Mouse (Mus musculus): ENCODE results near the gene Rplp0.
"Not testable (repeated sequence)": the region's sequence is repeated elsewhere in the genome, so short reads cannot be mapped to it uniquely, and the experiment has no call there.

The Rplp0 gene

DNA sequence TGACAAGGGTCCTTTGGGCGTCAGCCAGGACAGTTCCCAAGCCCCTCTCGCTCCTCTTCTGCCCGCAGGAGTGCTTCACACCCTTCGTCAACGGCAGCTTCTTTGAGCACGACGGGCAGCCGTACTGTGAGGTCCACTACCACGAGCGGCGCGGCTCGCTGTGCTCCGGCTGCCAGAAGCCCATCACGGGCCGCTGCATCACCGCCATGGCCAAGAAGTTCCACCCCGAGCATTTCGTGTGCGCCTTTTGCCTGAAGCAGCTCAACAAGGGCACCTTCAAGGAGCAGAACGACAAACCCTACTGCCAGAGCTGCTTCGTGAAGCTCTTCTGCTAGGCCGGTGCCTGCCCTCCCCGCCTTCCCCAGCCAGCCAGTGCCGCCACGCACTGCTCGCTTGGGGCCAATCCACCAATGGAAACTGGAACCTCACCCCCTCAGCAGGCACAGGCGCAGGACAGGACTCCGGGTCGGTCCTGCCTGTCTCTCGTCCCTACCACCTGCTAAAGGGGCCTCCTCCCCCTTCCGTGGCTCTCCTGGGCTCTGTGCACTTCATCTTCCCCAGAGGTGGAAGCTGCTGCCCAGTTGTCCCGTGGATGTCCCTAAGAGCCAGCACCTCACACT is 5.4 kb upstream of the Rplp0 start:
- no peak for DNase-seq

DNA sequence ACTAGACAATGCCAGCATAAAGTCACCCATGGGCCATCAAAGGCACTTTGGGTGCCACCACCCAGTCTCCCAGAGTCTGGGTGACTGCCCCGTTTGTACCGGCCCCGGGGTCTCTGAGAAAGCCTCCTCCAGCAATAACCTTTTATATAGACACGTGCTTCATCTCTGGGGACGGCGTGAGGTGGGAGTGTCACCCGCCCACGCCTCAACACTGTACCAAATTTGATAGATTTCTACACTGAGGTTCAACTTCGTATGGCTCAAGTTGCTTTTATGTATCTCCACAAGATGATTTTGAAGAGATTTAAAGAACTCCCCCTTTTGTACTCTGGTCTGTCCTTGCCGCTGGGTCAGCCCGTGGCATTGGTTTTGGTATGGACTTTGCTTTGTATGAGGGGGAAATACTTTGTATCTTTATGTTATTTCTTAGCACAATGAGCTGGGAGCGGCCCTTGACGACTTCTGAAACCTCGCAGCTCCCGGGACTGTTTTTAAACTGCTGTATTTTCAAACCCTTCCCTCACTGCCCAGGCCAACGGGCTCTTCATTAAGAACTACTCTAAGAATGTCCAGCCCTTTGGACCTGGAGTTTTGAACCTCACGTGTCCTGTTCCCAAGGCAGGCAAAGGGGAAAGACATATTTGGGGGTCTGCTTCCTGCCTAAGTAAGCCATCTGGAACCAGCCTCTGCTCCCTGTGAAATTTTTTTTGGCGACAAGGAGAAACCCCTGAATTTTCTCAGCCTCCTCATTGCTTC is 4.6 kb upstream of the Rplp0 start:
- no peak for DNase-seq

DNA sequence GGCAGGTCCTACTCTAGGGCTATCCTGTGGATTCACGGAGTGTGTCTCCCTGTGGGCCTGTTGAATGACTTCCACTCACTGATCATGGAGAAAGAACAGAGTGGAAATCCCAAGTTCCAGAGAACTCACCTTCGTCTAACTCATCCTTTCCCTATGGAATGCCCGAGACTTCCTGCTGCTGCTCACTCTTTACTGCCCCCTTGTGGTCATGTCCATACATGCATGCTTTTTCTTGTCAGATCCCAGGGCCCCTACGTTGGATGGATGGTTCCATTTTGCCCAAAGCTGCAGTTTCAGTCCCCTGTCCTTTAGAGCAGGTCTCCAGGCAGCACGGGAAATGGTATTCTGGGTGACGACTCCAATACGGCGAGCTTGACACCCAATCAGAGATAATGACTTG is 3.0 kb upstream of the Rplp0 start:
- DNase-seq: peak; percentile 78

DNA sequence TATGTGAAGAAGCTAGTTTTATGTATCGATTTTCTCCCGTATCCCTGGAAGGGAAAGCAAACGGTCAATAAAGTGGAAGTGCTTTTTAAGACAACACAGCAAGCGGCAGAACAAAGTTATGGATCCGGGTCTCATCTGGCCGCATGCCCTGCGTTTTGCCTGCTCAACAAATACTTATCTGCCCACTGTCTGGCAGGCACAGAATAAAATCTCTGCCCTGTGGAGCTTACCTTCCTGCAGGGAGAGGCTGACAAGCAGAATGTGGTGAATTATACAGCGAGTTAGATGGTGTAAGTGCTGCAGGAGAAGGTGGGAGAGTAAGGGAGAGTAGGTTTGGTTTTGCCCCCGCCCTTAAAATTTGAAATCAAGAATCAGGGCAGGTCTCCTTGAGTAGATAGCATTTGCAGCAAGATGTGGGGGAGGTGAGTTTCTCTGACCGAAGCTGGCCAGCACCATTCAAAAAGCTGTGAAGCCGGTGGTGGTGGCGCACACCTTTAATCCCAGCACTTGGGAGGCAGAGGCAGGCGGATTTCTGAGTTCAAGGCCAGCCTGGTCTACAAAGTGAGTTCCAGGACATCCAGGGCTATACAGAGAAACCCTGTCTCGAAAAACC is 979 bp upstream of the Rplp0 start:
- DNase-seq: no peak

DNA sequence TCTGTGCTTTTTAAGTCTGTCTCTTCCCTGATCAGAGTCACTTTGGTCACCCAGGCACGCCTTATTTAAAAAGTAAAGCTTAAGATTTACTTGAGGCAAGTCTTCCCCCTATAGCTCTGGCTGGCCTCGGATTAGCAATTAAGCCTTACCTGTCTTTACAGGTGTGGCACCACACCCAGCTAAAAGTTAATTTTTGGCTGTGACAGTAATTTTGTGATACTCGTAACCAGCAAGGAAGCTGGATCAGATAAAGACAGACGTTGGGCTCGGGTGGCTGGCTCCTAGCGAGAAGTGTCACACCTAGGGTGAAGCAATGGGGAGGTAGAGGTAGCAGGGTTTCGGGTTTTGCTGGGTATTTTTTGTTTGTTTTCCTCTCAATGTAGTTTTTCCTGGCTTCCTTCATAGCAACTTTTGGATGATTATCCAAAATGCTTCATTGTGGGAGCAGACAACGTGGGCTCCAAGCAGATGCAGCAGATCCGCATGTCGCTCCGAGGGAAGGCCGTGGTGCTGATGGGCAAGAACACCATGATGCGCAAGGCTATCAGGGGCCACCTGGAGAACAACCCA is 1.2 kb downstream of the Rplp0 start:
- peak; percentile 67 for DNase-seq

DNA sequence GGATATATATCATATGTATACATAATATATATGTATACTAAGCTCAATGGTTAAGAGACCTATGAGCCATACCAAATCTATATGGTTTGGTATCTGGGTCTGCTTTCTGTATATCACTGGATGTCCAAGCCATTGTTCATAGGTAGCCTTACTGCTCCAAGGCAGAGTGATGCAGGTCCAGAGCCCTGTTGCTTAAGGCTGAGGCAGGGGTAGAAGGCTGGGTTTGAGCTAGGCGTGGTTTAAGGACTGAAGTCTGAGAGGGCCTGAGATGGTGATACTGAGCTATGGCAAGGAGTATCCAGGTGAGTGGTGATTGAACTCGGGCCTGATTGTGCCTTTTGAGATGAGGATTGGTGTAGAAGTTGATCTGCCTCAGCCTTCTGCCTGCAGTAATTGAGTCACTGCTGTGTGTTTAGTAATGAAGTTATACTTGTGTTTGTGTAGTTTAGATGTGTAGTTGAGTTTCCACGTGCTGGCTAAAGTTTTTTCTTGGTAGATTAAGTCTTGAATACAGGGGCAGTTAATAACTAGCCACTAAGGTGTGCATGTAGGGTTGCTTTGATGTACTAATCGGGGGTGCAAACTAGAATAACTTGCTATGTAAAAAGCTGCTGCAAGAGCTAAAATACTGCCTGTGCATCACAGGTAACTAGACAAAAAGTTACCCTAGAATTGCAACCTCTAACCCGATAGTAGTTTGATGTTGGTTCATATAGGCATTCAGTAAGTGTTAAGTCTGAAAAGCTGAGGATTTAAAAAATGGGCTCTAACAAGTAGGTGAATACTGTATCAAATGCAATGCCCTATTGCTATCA is 4.7 kb downstream of the Rplp0 start:
- no peak for DNase-seq

DNA sequence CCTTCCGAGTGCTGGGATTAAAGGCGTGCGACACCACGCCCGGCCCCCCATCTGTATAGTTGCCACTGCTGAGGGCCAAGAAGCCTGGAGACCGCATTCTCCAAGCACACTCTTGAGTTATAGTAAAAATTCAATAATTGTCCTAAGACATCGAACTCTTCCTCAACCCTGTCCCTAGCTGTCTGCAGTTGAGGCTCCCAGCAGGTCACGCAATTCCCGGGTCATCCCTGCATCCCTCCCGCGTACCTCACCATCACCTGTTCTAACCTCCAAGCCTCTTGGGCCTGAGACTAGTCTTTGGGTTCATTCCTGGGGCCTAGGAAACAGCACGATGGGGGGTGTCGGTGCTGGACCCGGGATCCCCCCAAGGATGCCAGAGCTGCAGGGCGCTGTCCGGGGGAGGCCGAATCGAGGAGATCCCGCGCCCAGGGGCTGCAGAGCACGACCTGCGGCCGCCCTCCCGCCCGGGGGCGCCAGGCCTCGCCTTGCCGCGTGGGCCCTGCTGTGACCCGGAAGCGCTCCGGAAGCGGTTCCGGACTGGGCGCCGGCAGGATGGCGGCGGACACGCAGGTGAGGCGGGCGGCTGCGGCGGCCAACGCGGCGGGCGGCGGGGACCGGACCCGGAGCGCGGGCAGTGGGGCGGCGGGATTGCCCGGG is 5.6 kb downstream of the Rplp0 start, which contains the start of gene Gcn1l1:
TSS of gene Gcn1l1 (plus strand) at position 518 of the 657 bp plus-strand sequence.
- DNase-seq: peak; percentile 80

DNA sequence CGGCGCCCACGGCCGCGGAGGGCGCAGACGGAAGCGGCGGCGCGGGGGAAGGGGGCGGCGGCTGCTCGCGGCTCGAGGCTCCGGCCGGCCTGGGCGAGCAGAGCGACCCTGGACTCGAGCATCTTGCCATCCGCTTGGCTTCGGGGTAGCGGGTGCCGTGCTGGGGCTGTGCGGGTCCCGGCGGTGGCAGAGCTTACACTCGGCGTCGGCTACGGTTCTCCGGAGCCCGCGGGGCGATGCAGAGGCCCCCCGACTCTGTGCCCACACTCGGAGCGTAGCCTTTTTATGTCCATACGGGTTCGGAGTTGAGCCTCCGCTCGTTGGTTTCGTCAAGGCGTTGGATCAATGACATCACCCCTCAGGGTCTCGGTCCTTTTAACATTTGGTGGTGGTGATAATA is 6.1 kb downstream of the Rplp0 start:
- no peak for DNase-seq

DNA sequence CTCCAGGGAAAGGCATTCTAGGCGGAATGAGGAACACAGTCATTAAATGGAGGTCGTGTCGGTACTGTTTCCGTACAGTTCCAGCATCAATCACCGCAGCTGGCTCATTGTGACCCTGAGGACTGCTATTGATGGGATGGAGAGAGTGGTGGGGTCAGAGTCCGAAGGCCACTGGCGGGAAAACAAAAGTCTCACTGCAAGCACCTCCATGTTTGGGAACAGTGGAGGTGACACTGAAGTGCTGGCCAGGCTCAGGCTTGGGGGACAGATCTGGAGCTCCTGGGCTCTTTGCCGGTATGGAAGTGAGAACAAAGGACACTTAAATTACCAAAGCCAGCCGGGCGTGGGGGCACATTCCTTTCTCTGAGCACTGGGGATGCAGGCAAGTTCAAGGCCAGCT is 9.4 kb downstream of the Rplp0 start:
- DNase-seq: no peak

DNA sequence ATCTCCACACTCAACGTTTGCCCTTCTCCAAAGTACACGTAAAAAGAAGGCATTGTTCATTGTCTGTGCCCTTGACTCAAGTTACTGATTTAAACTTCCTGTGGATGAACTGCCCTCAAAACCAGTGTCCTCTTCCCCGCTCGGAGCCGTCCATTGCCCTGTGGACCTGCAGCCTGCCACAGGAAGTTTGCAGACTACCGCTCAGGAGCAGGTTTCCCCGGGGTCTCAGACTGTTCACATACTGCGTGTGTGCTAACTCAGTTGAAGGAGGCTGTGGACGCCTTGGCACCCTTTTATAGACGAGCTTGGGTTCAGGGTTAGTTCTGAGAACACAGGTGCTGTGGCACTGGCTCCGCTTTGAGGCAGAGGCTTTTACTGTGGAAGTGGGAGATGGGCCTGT is 10.0 kb downstream of the Rplp0 start:
- no peak for DNase-seq

DNA sequence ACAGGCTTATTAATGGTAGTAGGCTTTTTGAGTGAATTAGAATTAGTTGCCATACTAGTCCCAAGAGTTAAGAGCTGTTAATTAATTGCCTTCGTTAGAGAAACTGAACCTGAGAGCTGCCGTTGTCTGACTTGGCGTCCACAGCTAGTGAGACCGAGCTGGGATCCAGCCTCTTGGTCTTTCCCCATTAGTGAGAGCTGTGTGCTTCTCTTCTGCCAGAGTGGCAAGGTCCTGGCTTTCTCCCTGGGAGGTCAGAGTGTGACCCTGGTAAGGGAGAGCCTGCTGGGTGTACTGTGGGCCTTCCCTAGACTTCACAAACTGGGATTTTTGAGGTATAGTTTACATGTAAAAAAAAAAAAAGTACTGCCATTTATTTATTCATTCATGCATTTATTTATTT is 10.5 kb downstream of the Rplp0 start:
- DNase-seq: no peak

DNA sequence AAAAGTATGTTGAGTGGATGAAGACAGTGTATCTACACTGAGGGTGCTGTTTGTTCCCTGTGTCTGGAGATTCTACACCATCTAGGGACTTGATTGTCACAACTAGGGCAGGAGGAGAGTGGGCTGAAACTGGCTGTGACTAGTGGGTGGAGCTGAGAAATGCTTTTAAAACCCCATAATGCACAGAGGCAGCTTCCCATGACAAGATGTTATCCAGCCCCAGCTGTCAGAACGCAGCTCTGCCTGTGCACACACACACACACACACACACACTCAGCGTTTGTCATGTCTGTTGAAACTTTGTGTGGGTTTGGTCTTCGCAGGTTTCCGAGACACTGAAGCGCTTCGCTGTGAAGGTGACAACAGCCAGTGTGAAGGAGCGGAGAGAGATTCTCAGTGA is 11.8 kb downstream of the Rplp0 start:
- no peak for DNase-seq

DNA sequence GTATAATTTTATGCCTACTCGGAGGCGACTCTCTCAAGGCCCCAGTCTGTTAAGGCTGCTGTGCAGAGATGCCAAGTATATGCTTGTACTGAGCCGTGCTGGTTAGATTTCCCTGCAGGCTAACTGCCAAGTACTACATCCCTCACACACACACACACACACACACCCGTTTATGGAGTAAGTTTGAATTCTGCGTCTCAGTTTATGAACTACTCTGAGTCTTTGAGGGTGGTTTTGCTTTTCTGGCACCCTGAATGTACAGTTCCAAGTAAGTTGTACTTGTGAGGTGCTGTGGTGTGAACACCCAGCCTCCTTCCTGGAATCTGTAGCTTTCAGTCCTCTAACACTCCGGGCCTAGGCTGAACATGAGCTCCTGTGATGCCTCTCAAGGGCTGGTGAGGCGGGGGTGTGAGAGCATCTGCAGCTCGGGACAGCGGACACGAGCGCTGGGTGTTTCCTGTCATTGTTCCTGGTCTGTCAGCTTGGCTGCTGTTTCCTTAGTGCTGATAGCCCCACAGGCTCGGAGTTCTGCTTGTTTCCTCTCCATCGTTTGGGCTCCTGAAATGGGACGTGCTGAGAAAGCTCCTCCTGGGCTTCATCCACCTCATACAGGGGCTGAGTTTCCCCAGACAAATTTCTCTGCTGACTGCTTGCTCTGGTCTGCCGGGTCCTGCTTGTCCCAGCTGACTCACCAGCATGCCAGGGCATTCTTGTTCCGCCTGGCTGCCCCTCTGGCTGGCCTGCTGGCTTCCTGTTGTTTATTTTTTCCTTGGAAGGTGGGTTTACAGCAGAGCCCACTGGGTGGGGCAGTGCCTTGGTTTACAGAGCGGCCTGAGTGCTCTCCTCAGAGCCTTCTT is 13.6 kb downstream of the Rplp0 start:
- DNase-seq: no peak

DNA sequence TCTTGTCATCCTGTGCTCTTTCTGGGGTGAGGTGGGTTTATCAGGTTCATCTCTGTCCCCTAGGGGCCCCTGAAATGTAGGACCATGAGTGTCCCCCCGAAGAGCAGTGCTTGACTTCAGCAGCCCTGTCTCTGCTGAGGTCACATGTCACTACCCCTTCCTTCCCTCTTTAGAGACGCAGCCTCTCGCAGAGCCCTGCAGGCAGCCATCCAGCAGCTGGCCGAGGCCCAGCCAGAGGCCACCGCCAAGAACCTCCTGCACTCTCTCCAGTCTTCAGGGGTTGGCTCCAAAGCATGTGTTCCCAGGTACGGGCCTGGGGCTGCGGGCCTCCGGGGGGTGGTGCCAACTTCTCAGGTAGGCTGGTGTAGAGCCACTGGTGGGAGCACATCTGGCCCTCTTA is 15.7 kb downstream of the Rplp0 start:
- no peak for DNase-seq

DNA sequence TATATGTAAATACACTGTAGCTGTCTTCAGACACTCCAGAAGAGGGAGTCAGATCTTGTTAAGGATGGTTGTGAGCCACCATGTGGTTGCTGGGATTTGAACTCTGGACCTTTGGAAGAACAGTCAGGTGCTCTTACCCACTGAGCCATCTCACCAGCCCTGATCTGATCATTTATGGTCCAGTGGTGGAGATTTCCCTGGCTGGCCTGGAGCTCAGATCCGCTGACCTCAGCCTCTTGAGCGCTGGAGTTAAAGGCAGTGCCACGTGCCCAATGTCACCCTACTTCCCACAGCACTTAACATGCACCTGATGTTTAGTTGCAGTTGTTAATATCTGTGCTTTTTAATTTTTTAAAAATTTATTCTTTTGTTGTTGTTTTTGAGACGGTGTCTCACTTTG is 18.4 kb downstream of the Rplp0 start:
- not testable (repeated sequence) for DNase-seq

DNA sequence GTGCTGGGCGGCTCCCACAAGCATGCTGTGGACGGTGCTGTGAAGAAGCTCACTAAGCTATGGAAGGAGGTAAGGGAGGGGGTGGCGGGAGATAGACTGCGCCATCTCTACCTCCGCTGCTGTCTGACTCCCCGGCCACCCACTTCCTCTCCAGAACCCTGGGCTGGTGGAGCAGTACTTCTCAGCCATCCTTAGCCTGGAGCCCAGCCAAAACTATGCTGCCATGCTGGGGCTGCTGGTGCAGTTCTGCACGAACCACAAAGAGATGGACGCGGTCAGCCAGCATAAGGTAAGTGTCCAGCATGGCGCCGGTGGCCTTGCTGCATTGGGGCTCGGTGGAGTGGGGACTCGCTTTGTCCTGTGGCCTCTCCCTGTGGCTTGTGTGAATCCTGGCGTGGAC is 19.7 kb downstream of the Rplp0 start:
- DNase-seq: no peak

DNA sequence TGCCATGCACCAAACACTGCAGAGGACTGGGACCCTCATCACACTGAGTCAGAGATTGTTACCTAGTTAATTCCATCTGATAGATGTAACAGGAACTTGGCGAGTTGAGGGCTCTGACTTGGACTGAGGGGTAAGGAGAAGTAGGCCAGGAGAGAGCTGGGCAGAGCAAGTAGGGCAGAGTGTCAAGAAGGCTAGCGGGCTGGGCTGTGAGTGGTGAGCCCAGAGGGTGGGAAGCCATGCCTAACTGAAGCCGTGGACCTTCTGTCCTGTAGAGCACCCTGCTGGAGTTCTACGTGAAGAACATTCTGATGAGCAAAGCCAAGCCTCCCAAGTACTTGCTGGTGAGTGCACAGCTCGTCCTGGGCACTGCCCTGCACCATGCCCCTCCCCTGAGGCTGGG is 20.1 kb downstream of the Rplp0 start:
- DNase-seq: no peak

DNA sequence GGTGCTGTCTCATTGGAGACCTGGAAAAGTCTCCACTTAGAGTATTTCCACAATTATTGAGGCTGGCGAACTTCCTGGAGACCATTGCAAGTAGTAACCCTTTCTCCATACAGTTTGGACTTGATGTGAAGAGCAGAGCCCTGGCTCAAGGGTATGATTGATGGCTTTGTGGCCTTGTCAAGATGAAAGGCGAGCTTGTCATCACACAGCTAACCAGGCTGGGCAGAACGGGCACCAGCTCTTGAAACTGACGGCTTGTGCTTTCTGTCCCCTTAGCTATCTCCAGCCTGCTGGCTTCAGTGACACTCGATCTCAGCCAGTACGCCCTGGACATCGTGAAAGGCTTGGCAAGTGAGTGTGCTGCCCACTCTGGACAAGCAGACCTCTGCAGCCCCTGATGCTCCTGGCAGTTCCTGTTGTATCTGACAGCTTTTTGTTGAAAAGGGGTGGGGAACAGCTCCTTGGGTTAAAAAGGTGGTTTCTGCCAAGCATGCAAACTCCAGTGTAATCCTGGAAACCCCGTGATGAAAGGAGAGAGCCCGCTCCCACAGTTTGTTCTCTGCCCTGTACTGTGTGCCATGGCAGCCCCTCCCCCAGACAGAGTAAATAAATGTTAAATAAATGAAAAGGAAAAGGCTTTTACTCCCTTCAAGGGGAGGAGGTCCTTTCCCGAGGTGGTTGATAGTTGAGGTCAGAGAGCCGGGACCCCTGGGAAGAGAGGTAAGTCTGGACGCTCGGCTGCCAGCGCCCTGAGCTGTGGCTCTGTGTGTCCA is 21.1 kb downstream of the Rplp0 start:
- no peak for DNase-seq

DNA sequence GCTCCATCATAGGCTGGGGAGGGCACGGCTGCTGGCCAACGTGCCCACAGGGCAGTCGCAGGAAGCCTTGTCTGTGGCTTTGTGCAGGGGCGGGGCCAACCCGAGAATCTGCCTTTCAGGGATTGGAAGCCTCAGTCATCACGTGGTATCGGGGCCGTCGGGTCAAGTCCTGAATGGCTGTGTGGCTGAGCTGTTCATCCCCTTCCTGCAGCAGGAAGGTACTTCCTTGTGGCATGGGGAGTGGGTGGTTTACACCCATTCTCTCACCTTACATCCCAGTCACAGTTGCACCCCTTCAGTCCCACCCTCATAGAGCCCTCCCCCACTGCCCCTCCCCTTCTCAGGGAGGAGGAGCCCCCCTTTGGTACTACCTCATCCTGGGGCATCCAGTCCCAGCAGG is 22.4 kb downstream of the Rplp0 start:
- DNase-seq: no peak

DNA sequence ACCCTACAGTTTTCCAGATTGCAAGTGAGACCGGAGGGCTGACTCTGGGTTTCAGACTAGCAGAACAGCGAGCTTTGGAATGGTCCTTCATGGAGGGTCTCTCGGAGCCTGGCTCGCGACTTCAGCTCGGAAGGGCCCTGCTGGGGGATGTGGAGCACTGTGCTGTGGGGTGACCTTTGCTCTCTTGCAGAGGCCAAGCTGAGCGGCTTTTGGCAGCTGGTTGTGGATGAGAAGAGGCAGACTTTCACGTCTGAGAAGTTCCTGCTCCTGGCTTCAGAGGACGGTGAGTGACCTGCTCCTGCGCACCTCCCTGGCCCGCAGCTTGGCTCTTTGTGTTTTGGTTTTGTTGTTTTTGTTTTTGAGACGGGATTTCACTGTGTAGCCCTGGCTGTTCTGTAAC is 26.3 kb downstream of the Rplp0 start:
- DNase-seq: no peak

DNA sequence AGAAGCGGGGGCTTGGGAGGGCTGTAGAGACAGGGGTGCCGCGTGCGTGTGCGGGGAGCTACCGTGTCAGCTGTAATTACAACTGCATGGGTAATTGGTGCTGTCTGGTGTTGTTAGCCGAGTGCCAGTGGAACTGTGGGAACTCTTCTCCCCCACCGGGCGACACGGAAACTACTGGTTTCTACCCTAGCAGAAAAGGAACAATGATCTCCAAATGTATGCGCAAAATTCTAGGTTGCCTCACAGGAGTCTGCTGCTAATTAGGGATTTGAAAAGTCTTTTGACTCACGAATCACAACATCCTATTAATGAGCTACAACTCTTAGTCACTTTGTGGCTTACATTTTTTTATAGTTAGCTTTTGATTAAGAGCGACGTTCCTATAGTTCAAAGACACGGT is 26.9 kb downstream of the Rplp0 start:
- DNase-seq: no peak

Data from liver (tissue).